Mouse (Mus musculus): ENCODE data around the gene Pomgnt1. TPM values are rescaled to one million over a fixed set of nuclear protein-coding genes. Genes with fewer than 3 reads are reported as not detected.

Pomgnt1 gene
- 10 to 100 TPM; 41.2 to 49.3 TPM for total RNA-seq (2023)

GRCm38 (mm10) chr4:116123602-116124519 lies at the start of gene Pomgnt1, which contains the start of gene Rad54l:
Gene Pomgnt1 (plus strand): TSS chr4:116123840.
Gene Rad54l (minus strand): TSS chr4:116123690.

GRCm38 (mm10) chr4:116074861-116075620 lies 48.6 kb upstream of the Pomgnt1 start, which contains the start of the genes Uqcrh and Lrrc41:
Gene Uqcrh (minus strand): TSS chr4:116075071.
Gene Lrrc41 (plus strand): TSS chr4:116075269.

GRCm38 (mm10) chr4:116151238-116151637 lies 27.6 kb downstream of the Pomgnt1 start, which contains the start of gene Lurap1:
Gene Lurap1 (minus strand): TSS chr4:116151338.

GRCm38 (mm10) chr4:116167404-116167803 lies 43.8 kb downstream of the Pomgnt1 start, which contains the start of gene Tspan1:
Gene Tspan1 (minus strand): TSS chr4:116167601.

GRCm38 (mm10) chr4:116173072-116173471 lies 49.4 kb downstream of the Pomgnt1 start, which contains the start of the genes 1700042G07Rik and Gm49337:
Gene 1700042G07Rik (plus strand): TSS chr4:116173372.
Gene Gm49337 (plus strand): TSS chr4:116173384.

Other genes starting within 250 kb of the Pomgnt1 start
- under 1 TPM in 1 of 2 experiments, not detected in 1; 0.92 TPM for gene Kncn, start 239.4 kb upstream of the Pomgnt1 start, total RNA-seq (2023)
- not detected for gene 6430628N08Rik, start 233.2 kb upstream of the Pomgnt1 start, total RNA-seq (2023)
- gene Dmbx1, start 183.9 kb upstream of the Pomgnt1 start, total RNA-seq (2023) = not detected
- 10 to 100 TPM; 35.8 to 47.9 TPM for gene Faah, start 105.9 kb upstream of the Pomgnt1 start, total RNA-seq (2023)
- gene Nsun4, start 70.0 kb upstream of the Pomgnt1 start, total RNA-seq (2023) = 10 to 100 TPM; 31.9 to 36.4 TPM
- 100 to 1,000 TPM; 267 to 268 TPM for gene Uqcrh, start 48.8 kb upstream of the Pomgnt1 start, total RNA-seq (2023)
- 10 to 100 TPM; 39.2 to 39.5 TPM for gene Lrrc41, start 48.6 kb upstream of the Pomgnt1 start, total RNA-seq (2023)
- 1 to 10 TPM; 1.5 to 1.6 TPM for gene Rad54l, start 150 bp upstream of the Pomgnt1 start, total RNA-seq (2023)
- gene Lurap1, start 27.5 kb downstream of the Pomgnt1 start, total RNA-seq (2023) = 1 to 10 TPM; 3.2 to 7.1 TPM
- not detected for gene Tspan1, start 43.8 kb downstream of the Pomgnt1 start, total RNA-seq (2023)
- gene 1700042G07Rik, start 49.5 kb downstream of the Pomgnt1 start, total RNA-seq (2023) = not detected
- not detected for gene Gm49337, start 49.5 kb downstream of the Pomgnt1 start, total RNA-seq (2023)
- 1 to 10 TPM; 1.4 to 1.5 TPM for gene Pik3r3, start 97.8 kb downstream of the Pomgnt1 start, total RNA-seq (2023)